Mouse (Mus musculus) spleen, adult 18-20 months (tissue): Measurements from ENCODE around the gene Olfr640.

ENCODE experiments used
- DNase-seq, 2 experiments: peaks; one replicate each; pipeline ENCODE4 v3.0.0; 2022; ENCODE audit warnings: mixed read lengths in 2 of 2

Olfr640 gene

DNA sequence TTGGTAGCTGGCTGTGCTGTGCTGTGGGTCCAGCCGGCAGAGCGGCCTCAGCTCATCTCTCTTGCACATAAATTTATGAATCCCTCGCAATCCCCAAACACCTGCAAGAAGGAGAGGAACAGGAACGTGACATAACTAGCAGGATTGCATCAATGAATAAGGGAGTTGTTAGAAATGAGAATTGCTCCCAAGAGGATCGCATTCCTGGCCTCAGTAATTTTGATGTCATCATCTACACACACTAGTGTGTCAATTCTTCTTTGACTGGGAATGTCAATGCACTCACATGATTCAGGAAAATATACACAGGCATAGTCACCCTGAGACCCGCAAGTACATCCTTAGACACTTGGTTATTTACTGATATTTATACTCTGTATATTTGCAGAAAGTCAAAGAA lies at the start of gene Olfr640:
Gene Olfr640 (minus strand): TSS at position 101 of the 400 bp plus-strand sequence.
- no peak for DNase-seq

- no peak for DNase-seq
Measured at GRCm38 (mm10) chr7:104071769-104072168, 46.4 kb upstream of the Olfr640 start, which contains the start of gene Olfr644. Olfr644 (minus strand) TSS chr7:104071869.

DNA sequence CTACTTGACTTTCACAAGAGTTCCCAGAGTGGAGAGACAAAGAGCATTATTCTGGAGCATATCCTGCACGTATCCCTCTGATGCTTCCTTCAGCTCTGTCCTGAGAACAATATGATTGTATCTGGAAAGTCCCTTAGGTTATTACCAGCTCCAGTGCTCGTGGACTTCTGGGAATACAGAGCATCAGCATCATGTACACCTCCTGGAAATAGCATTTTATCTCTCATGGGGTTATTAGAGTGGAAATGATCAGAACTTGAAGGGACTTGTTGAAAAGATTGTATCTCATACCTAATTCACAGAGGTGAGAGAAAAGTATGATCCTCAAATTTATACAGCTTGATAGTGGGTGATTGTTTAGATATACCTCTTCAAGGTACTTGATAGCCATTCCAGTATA lies 36.0 kb upstream of the Olfr640 start, which contains the start of gene 4930516K23Rik:
Gene 4930516K23Rik (minus strand): TSS at position 101 of the 400 bp plus-strand sequence.
- no peak for DNase-seq

DNA sequence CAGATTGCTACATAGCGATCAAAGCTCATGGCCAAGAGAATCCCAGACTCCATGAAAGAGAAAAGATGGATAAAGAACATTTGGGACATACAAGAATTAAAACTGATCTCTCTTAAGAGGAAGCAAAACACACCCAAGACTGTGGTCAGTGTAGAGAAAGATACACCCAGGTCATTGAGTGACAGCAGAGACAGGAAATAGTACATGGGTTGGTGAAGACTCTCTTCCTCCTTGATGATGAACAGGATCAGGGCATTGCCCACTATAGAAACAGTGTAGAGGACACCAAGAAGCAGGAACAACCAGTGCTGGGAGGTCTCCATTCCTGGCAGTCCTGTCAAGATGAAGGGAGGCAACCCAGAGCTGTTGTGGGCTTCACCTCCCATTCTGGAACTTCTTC lies 33.8 kb upstream of the Olfr640 start:
- no peak for DNase-seq

DNA sequence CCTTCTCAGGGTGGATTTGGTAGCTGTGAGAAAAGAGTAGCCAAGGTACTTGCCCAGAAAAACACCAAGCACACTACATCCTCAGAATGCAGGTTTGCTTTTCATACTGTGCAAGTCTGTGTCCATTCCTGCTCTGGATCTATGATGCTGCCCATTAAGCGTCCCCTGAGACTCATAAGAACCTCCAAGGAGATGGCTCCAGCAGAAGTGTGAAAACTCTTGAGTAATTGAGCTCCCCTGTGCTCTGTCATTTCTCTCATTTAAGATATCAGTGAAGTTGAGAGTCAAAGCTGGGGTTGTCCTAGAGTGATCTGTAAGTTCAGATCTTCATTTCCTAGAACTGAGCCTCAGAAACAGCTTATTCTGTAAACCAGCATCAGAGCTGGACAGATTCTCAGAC lies 27.2 kb upstream of the Olfr640 start, which contains the start of gene Olfr642:
Gene Olfr642 (minus strand): TSS at position 101 of the 400 bp plus-strand sequence.
- DNase-seq = no peak

GRCm38 (mm10) chr7:104050745-104051144 lies 25.4 kb upstream of the Olfr640 start:
- no peak for DNase-seq

DNA sequence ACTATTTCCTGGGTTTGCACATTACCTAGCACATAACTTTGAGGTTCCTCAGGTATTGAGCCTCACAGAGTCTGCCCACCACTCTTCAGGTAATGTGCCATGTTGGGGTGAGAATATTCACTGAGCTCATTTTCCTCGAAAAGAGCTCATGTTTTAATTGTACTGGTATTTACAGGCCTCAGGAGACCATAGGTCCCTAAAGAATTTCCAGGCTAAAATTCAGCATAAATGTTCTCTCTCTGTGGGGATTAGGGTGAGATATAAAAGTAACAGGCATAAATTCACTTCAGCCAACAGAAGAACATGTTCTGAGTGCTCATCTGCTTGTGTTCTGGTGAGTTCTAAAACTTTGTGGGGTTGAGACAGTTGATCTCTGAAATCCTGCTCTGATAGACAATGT lies 9.8 kb upstream of the Olfr640 start, which contains the start of gene Olfr641:
Gene Olfr641 (plus strand): TSS at position 301 of the 400 bp plus-strand sequence.
- no peak for DNase-seq

GRCm38 (mm10) chr7:104026978-104027377 lies 1.6 kb upstream of the Olfr640 start:
- no peak for DNase-seq

DNA sequence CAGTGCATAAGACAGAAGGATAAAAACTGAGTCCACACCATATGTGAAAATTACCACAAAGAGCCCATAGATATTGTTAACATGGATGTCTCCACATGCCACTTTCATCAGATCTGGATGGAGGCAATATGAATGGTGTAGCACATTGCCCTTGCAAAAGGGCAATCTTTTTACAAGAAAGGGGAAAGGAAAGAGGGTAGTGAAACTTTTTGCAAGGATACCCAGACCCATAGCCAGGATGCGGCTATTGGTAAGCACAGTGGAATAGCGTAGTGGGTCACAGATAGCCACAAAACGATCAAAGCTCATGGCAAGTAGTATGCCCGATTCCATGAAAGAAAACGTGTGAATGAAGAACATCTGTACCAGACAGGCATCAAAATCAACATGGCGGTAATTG lies 3.7 kb downstream of the Olfr640 start:
- no peak for DNase-seq

DNA sequence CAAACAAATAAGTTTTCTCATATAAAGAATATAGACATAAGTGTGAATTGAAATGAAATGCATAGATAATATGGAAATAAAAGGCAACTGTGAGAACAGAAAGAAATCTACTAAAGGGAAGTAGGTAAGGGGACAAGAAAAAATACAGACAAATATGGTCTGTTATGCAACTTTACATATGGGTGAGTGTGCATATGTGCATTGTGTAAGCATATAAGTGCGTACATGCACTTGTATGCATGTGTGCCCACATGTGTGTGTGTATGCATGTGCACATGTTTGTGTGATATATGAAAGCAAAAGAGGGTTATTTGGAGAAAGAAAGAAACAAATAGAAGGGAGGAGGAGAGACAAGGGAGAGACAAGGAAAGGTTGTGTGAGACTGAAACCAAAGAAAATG lies 6.4 kb downstream of the Olfr640 start:
- DNase-seq = no peak

GRCm38 (mm10) chr7:104017203-104017602 lies 8.2 kb downstream of the Olfr640 start, which contains the start of gene Olfr639:
Olfr639 (minus strand) TSS chr7:104017303.
- no peak for DNase-seq

DNA sequence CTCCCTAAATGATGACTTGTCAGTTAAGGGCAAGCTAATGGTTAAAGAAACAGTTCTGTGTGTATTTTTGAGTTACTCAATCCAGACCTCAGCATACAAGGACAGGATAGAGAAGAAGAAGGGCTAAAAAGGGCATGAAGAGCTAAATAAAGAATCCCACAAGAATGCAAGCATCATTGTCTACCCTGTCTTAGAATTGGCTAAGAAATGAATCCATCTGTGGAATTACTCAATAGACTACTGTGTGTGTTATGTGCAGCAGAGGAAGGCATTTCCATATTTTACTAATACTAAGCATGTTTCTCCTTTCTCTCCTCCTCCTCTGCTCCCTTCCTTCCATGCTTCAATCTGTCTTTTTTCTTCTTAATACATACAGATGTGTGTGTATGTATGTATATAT lies 26.2 kb downstream of the Olfr640 start:
- DNase-seq = no peak

GRCm38 (mm10) chr7:103998446-103998845 lies 26.9 kb downstream of the Olfr640 start, which contains the start of gene Olfr638:
Olfr638 (plus strand) TSS chr7:103998746.
- no peak for DNase-seq

DNA sequence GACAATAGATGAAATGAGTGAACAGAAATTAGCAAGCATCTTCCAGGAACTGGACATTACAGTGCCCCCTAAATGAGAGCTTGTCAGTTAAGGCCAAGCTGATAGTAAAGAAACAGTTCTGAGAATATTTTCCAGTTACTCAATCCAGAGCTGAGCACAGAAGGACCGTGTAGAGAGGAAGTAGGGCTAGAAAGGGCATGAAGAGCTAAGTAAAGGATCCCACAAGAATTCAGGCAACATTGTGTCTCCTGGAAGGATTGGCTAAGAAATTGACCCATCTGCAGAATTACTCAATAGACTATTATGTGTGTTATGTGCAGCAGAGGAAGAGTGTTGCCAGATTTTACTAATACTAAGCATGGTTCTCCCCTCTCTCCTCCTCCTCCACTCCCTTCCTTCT lies 53.6 kb downstream of the Olfr640 start:
- no peak for DNase-seq

DNA sequence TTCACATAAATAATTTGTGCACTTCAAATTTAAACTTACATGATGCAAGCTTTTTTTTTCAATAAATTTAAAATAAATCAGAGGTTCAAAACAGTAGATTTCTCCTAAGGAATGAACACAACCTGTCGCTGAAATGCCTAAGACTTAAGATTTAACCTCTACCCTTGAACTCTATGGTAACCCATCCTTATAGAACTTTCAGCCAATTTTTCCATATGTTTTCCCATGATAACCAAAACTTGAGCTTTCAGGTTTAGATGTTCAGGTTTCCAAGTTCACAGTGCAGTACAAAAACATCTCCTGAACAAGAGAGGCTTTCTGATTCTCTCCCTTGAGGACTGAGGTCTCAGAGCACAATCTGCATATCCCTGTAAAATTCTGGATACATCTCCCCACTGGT lies 54.5 kb downstream of the Olfr640 start, which contains the start of gene Olfr635:
Gene Olfr635 (plus strand): TSS at position 301 of the 400 bp plus-strand sequence.
- DNase-seq = no peak
